Mouse (Mus musculus) urinary bladder, postnatal 14 days (tissue): Measurements from ENCODE around the gene Mageb5.
"Not testable (repeated sequence)": the region's sequence is repeated elsewhere in the genome, so short reads cannot be mapped to it uniquely, and the experiment has no call there.

Experiments used
- DNase-seq: peaks from one replicate; pipeline ENCODE4 v3.0.0; 2021; ENCODE audit warnings: low spot score

The Mageb5 gene

GRCm38 (mm10) chrX:91782918-91783317 lies at the start of gene Mageb5:
Gene Mageb5, minus strand, starts transcription at chrX:91783018.
- DNase-seq: not testable (repeated sequence)

GRCm38 (mm10) chrX:91759591-91760226 lies 23.1 kb downstream of the Mageb5 start:
- not testable (repeated sequence) for DNase-seq
